Mouse (Mus musculus) intestine, postnatal 0 days (tissue): Measurements from ENCODE around the gene Gls2. TPM values are rescaled to one million over a fixed set of nuclear protein-coding genes. Genes with fewer than 3 reads are reported as not detected.

Source experiments
- ATAC-seq: fragments of 200-750 bp; cut with Nextera tagmentation; 2 replicates; pipeline ENCODE4 v1.8.0; 2017; ENCODE audit warnings: mild to moderate bottlenecking, moderate TSS enrichment, moderate library complexity
- H3K27ac ChIP-seq: fragments of 300-500 bp; sonication (generic); 2 replicates; pipeline ENCODE4 v1.5.1; 2014; ENCODE audit warnings: mild to moderate bottlenecking, low read depth, low read length, moderate library complexity
- H3K27me3 ChIP-seq: fragments of 300-500 bp; sonication (generic); replicated peaks from 2 replicates; pipeline ENCODE4 v1.6.1; 2014; ENCODE audit warnings: low read length, mixed read lengths; ENCODE audit not compliant: control insufficient read depth, insufficient read depth
- H3K36me3 ChIP-seq: fragments of 300-500 bp; sonication (generic); 2 replicates; pipeline ENCODE4 v1.6.1; 2014; ENCODE audit warnings: mild to moderate bottlenecking, moderate library complexity; ENCODE audit not compliant: control insufficient read depth, insufficient read depth
- H3K4me1 ChIP-seq: fragments of 300-500 bp; sonication (generic); replicated peaks from 2 replicates; pipeline ENCODE4 v1.6.1; 2014; ENCODE audit warnings: antibody characterized with exemption, low read length, mixed read lengths; ENCODE audit not compliant: control insufficient read depth, insufficient read depth
- H3K4me2 ChIP-seq: fragments of 300-500 bp; sonication (generic); replicated peaks from 2 replicates; pipeline ENCODE4 v1.6.1; 2014; ENCODE audit warnings: low read depth, mild to moderate bottlenecking, moderate library complexity
- H3K4me3 ChIP-seq: fragments of 300-500 bp; sonication (generic); 2 replicates; pipeline ENCODE4 v1.5.1; 2014; ENCODE audit warnings: low read depth, low read length
- H3K9ac ChIP-seq: fragments of 300-500 bp; sonication (generic); 2 replicates; pipeline ENCODE4 v1.6.1; 2014; ENCODE audit warnings: mild to moderate bottlenecking, low read depth, low read length
- H3K9me3 ChIP-seq: fragments of 300-500 bp; sonication (generic); 2 replicates; pipeline ENCODE4 v1.6.1; 2016; ENCODE audit warnings: mixed run types; ENCODE audit not compliant: control insufficient read depth
- CTCF ChIP-seq: sonication (generic); IDR thresholded peaks from 2 replicates; pipeline ENCODE4 v1.5.1; 2016; ENCODE audit warnings: low read depth, mild to moderate bottlenecking, control low read depth, antibody characterized with exemption, moderate library complexity
- WGBS: fragments of 180-500 bp; shearing (Covaris S2); extraction: QIAGEN DNeasy Blood & Tissue Kit; methylation state at CpG from one replicate; pipeline ENCODE4 v1.1.7; 2014; 5-methylcytosine and 5-hydroxymethylcytosine counted together
- polyA plus RNA-seq: library from polyadenylated mRNA; unstranded; fragments of >200 nt; fragmentation: Nextera tagmentation; extraction: Ambion mirVana; gene quantifications from 2 replicates; pipeline ENCODE4 v1.2.1, GENCODE M21; 2015

The Gls2 gene
- polyA plus RNA-seq, 1 experiment from 2014 or later: 0.42 TPM

DNA sequence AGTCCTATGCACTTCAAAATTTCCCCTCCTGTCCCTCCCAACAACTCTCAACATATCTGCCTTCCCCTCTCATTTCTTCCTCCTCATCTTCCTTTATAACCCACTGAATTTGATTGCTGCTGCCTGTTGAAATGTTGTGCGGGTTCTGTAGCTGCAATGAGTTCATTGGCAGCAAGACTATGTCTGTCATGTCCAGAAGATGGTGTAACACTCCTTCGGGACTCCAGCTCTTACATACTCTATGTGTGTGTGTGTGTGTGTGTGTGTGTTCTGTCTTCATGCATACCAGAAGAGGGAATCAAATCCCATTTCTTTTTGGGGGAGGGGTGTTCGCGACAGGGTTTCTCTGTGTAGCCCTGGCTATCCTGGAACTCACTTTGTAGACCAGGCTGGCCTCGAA lies 20.7 kb downstream of the Gls2 start:
- no peak overlapping the region for H3K4me2 ChIP-seq
- no peak for ATAC-seq
- H3K9ac ChIP-seq: no peak overlapping the region
- no peaks in the 10 kb centered on the region for H3K27me3 ChIP-seq
- no peaks in the 10 kb centered on the region for H3K9me3 ChIP-seq
- H3K4me3 ChIP-seq: no peak overlapping the region
- peak; percentile 17; the same call in 1 of the 2 replicates for TF ChIP-seq CTCF
- H3K27ac ChIP-seq: no peak overlapping the region
- 80% methylated on average over 5 of the region's 5 CpGs for WGBS
- no peaks in the 10 kb centered on the region for H3K36me3 ChIP-seq
- H3K4me1 ChIP-seq: no peaks in the 10 kb centered on the region

DNA sequence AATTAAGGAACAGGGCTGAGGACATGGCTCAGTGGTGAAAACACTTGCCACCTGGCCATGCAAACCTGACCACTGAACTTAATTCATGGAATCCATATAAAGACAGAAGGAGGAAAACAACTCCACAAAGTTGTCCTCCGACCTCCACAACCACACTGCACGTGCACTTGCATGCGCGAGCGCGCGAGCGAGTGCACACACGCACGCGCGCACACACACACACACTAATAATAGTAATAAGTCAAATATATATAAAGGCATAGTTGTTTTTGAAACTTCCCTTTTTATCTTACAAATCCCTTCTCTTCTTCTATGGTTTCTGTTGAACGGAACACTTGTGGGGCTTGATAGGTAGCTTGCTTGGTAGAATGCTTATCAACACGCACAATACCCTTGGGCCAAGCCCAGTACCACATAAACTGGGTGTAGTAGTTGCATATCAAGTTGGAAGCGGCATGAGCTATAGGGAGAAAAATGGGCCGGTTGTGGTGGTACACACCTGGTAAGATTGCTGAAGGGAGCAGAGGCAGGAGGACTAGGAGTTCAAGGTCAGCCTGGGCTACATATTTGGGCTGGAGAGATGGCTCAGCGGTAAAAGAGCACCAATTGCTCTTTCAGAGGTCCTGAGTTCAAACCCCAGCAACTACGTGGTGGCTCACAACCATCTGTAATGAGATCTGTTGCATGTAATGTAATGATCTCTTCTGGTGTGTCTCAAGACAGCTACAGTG lies 24.3 kb downstream of the Gls2 start:
- Histone ChIP-seq H3K9me3 (no peaks in the 10 kb centered on the region), H3K4me2 (no peak overlapping the region), H3K27ac (no peak overlapping the region), H3K4me1 (no peaks in the 10 kb centered on the region), H3K36me3 (no peaks in the 10 kb centered on the region), H3K4me3 (no peak overlapping the region), H3K27me3 (no peaks in the 10 kb centered on the region), H3K9ac (no peak overlapping the region)
- TF ChIP-seq CTCF: no peak
- WGBS: 92% methylated on average over 18 of the region's 18 CpGs
- ATAC-seq: no peak

- no peak overlapping the region for H3K4me3 ChIP-seq
- H3K27ac ChIP-seq: no peak overlapping the region
- TF ChIP-seq CTCF: no peak
- no peak overlapping the region for H3K9ac ChIP-seq
- H3K4me1 ChIP-seq: no peaks in the 10 kb centered on the region
- H3K9me3 ChIP-seq: no peaks in the 10 kb centered on the region
- no peak for ATAC-seq
- H3K36me3 ChIP-seq: no peaks in the 10 kb centered on the region
- no peaks in the 10 kb centered on the region for H3K27me3 ChIP-seq
- H3K4me2 ChIP-seq: no peak overlapping the region
- 60% methylated on average over 16 of the region's 16 CpGs for WGBS
Measured at GRCm38 (mm10) chr10:128221533-128222286, 27.5 kb downstream of the Gls2 start.

DNA sequence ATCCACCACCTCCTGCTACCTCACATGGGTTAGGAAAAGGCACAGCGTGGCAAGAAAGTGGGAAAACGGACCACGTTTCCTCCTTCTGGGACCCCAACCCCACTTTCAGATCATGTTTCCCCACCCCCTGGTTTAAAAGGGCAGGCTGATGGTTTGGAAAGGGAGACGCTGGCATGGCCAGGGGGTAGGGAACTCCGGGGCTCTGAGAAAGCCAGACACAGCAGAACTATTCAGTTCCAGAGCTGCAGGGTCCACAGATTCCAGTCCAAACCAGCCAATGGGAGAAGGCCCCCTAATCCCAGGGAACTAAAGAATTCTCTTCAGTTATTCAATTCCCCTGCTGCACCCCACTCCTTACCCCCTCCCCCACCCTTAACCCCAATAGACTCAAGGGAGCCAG lies 30.8 kb downstream of the Gls2 start:
- H3K4me2 ChIP-seq: no peak overlapping the region
- no peak overlapping the region for H3K4me3 ChIP-seq
- H3K9me3 ChIP-seq: no peaks in the 10 kb centered on the region
- no peaks in the 10 kb centered on the region for H3K36me3 ChIP-seq
- no peak for TF ChIP-seq CTCF
- no peak overlapping the region for H3K27ac ChIP-seq
- WGBS: 64% methylated on average over 5 of the region's 5 CpGs
- H3K4me1 ChIP-seq: no peaks in the 10 kb centered on the region
- no peak for ATAC-seq
- no peak overlapping the region for H3K9ac ChIP-seq
- H3K27me3 ChIP-seq: no peaks in the 10 kb centered on the region

- Histone ChIP-seq H3K27me3 (no peaks in the 10 kb centered on the region), H3K36me3 (no peaks in the 10 kb centered on the region), H3K9me3 (no peaks in the 10 kb centered on the region), H3K4me3 (no peak within 1 kb of the TSS), H3K27ac (no peak within 1 kb of the TSS), H3K4me1 (no peaks in the 10 kb centered on the region), H3K4me2 (no peak within 1 kb of the TSS), H3K9ac (no peak within 1 kb of the TSS)
- ATAC-seq: no peak
- no peak for TF ChIP-seq CTCF
- 55% methylated on average over 4 of the region's 4 CpGs for WGBS
Measured at GRCm38 (mm10) chr10:128225538-128225937, 31.3 kb downstream of the Gls2 start, which contains the start of gene Mip. Mip (plus strand) TSS chr10:128225838.

- Histone ChIP-seq H3K4me1 (no peaks in the 10 kb centered on the region), H3K27me3 (no peaks in the 10 kb centered on the region), H3K36me3 (no peaks in the 10 kb centered on the region), H3K9me3 (no peaks in the 10 kb centered on the region), H3K4me3 (no peak overlapping the region), H3K9ac (no peak overlapping the region), H3K4me2 (no peak overlapping the region), H3K27ac (no peak overlapping the region)
- WGBS: 74% methylated on average over 9 of the region's 9 CpGs
- no peak for ATAC-seq
- TF ChIP-seq CTCF: no peak
Measured at GRCm38 (mm10) chr10:128227592-128227991, 33.3 kb downstream of the Gls2 start.
